Mouse (Mus musculus) regulatory T cell (primary cell): Measurements from ENCODE around the gene Mettl27.

Experiments used
- in situ Hi-C: fragments of 300-600 bp; cut with MboI, MseI; formaldehyde crosslinking; loops from one replicate; pipeline ENCODE4 v1.15.1; 2025; ENCODE audit warnings: high pct_unique_total_duplicates

The Mettl27 gene

GRCm38 (mm10) chr5:134985633-134986297 lies 53.6 kb downstream of the Mettl27 start, which contains the start of gene Cldn3:
Gene Cldn3, plus strand, starts transcription at chr5:134986214.
- in situ Hi-C loops = no loop called here

DNA sequence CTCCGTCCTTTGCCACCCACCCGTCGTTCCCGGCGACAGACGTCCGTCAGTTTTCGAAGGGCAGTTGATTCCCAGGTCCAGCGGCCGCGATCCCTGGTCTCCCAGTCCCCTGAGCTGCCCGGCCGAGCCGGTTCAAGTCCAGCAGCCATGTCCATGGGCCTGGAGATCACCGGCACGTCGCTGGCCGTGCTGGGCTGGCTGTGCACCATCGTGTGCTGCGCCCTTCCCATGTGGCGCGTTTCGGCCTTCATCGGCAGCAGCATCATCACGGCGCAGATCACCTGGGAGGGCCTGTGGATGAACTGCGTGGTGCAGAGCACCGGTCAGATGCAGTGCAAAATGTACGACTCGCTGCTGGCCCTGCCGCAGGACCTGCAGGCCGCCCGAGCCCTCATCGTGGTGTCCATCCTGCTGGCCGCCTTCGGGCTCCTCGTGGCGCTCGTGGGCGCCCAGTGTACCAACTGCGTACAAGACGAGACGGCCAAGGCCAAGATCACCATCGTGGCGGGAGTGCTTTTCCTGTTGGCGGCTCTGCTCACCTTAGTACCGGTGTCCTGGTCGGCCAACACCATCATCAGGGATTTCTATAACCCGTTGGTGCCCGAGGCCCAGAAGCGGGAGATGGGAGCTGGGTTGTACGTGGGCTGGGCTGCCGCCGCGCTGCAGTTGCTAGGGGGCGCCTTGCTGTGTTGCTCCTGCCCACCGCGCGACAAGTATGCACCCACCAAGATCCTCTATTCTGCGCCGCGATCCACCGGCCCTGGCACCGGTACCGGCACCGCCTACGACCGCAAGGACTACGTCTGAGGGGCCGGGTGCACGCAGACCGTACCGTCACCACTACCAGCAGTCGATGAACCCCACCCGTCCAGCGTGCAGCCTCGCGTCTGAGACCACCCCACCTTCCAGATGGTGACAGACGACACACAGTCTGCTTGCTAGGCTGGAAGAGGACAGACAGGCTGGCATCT lies 54.4 kb downstream of the Mettl27 start:
- in situ Hi-C loops = no loop called here

- in situ Hi-C loops = no loop called here
These were observed 57.0 kb downstream of the Mettl27 start for GRCm38 (mm10) chr5:134989166-134989565.

- in situ Hi-C loops = no loop called here
These were observed 57.6 kb downstream of the Mettl27 start for GRCm38 (mm10) chr5:134989741-134990140.
